Mouse (Mus musculus): ENCODE data around the gene Ssh2.

- TF ChIP-seq CTCF (IDR thresholded peaks at IDR 0.05; ENCODE audit: borderline replicate concordance, insufficient read depth, low read length) (no peak), POLR2A (IDR thresholded peaks at IDR 0.05; ENCODE audit: low read depth, low read length) (no peak)
Measured at GRCm38 (mm10) chr11:77456866-77457265, 240.8 kb downstream of the Ssh2 start.
